Mouse (Mus musculus): ENCODE measurements at regions not wholly inside any gene's neighbourhood (a gene's known extent, or its start where the extent isn't known, plus 50 kb on each side); places are given as distances from the start of the nearest gene placed in this dataset.

- no peak overlapping the region for H3K27ac ChIP-seq (replicated peaks)
- H3K9ac ChIP-seq = no peak overlapping the region
- H3K4me2 ChIP-seq = no peak overlapping the region
- WGBS = 45% methylated on average over 6 of the region's 6 CpGs
- no peaks in the 10 kb centered on the region for H3K9me3 ChIP-seq
- no peak overlapping the region for H3K4me3 ChIP-seq
- H3K27me3 ChIP-seq (replicated peaks) = no peaks in the 10 kb centered on the region
- H3K36me3 ChIP-seq = no peaks in the 10 kb centered on the region
- ATAC-seq (ENCODE audit: extremely low read depth, insufficient number of reproducible peaks, low FRiP score, low TSS enrichment) = no peak
- no peaks in the 10 kb centered on the region for H3K4me1 ChIP-seq
These were observed 153.2 kb upstream of the Gm15217 start for GRCm38 (mm10) chr14:46225851-46226608.

- H3K4me1 ChIP-seq = no peaks in the 10 kb centered on the region
- 41% methylated on average over 3 of the region's 3 CpGs for WGBS
- H3K9me3 ChIP-seq = no peaks in the 10 kb centered on the region
- H3K36me3 ChIP-seq = no peaks in the 10 kb centered on the region
- no peak overlapping the region for H3K27ac ChIP-seq (replicated peaks)
- no peak overlapping the region for H3K9ac ChIP-seq
- no peak overlapping the region for H3K4me3 ChIP-seq
- H3K27me3 ChIP-seq (replicated peaks) = no peaks in the 10 kb centered on the region
- ATAC-seq (ENCODE audit: extremely low read depth, insufficient number of reproducible peaks, low FRiP score, low TSS enrichment) = no peak
- no peak overlapping the region for H3K4me2 ChIP-seq
These were observed 145.2 kb upstream of the Gm15217 start for GRCm38 (mm10) chr14:46234040-46234439.

- H3K27ac ChIP-seq (replicated peaks) = no peak overlapping the region
- ATAC-seq (ENCODE audit: extremely low read depth, insufficient number of reproducible peaks, low FRiP score, low TSS enrichment) = no peak
- no peak overlapping the region for H3K4me2 ChIP-seq
- WGBS = 83% methylated on average over 8 of the region's 8 CpGs
- H3K27me3 ChIP-seq (replicated peaks) = no peaks in the 10 kb centered on the region
- no peaks in the 10 kb centered on the region for H3K36me3 ChIP-seq
- no peak overlapping the region for H3K9ac ChIP-seq
- H3K4me1 ChIP-seq = peaks cover 1% of the 10 kb centered on the region; the same call in 1 of the 2 replicates
- H3K4me3 ChIP-seq = no peak overlapping the region
- H3K9me3 ChIP-seq = no peaks in the 10 kb centered on the region
These were observed 144.4 kb upstream of the Gm15217 start for GRCm38 (mm10) chr14:46234835-46235234.

DNA sequence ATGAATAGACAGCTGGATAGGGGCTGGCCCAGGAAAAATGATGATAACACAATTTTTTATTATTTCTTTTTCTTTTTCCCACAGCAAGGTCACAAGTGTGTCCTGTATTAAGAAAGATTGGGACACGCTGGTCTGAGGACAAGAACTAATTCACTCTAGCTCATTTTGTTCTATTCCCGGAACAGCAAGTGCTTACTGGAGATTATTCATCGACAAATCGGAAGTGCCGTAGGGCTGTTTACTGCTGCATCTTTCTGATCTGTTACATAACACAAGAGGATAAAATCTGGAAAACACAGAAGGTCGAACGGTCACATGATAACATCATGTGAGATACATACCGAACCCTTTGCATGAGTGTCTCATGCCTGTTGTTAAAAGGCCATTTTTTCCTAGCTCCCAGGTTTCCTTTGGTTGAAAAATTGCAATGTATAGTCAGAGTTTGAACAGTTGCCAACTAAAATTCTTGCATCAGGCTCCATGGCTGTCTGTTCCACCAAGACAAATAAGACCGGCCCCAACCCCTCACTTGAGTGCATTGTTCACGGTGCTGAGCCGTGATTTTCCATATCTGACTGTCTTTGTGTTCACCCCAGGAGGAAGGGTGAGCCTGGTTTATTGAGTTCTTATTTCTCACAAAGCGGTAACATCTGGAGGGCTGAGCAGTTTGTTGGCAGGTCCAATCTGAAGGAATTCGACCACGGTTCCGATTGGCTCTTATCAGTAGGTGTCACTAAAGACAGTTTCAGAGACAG is 139.0 kb upstream of the Gm15217 start:
- ATAC-seq (ENCODE audit: extremely low read depth, insufficient number of reproducible peaks, low FRiP score, low TSS enrichment) = no peak; the same call in 1 of the 2 replicates
- Histone ChIP-seq H3K36me3 (no peaks in the 10 kb centered on the region), H3K9ac (no peak overlapping the region), H3K4me2 (no peak overlapping the region), H3K27ac (replicated peaks) (peak overlapping the region; percentile 29), H3K9me3 (no peaks in the 10 kb centered on the region), H3K27me3 (replicated peaks) (no peaks in the 10 kb centered on the region), H3K4me3 (no peak overlapping the region), H3K4me1 (peaks cover 19% of the 10 kb centered on the region)
- WGBS = 50% methylated on average over 15 of the region's 15 CpGs

- Histone ChIP-seq H3K36me3 (no peaks in the 10 kb centered on the region), H3K4me2 (no peak overlapping the region), H3K4me1 (peaks cover 19% of the 10 kb centered on the region), H3K4me3 (no peak overlapping the region), H3K9me3 (no peaks in the 10 kb centered on the region), H3K27me3 (replicated peaks) (no peaks in the 10 kb centered on the region), H3K9ac (no peak overlapping the region), H3K27ac (replicated peaks) (0 out of 2 replicates have a peak overlapping the region, but pooled peaks have one; percentile 29)
- no peak for ATAC-seq (ENCODE audit: extremely low read depth, insufficient number of reproducible peaks, low FRiP score, low TSS enrichment)
- WGBS = 49% methylated on average over 2 of the region's 2 CpGs
These were observed 138.3 kb upstream of the Gm15217 start for GRCm38 (mm10) chr14:46240896-46241295.

- no peaks in the 10 kb centered on the region for H3K4me1 ChIP-seq
- no peak for ATAC-seq (ENCODE audit: extremely low read depth, insufficient number of reproducible peaks, low FRiP score, low TSS enrichment)
- H3K27ac ChIP-seq (replicated peaks) = no peak overlapping the region
- H3K9me3 ChIP-seq = no peaks in the 10 kb centered on the region
- H3K4me3 ChIP-seq = no peak overlapping the region
- no peaks in the 10 kb centered on the region for H3K27me3 ChIP-seq (replicated peaks)
- WGBS = 74% methylated on average over 16 of the region's 16 CpGs
- no peak overlapping the region for H3K9ac ChIP-seq
- H3K4me2 ChIP-seq = no peak overlapping the region
- H3K36me3 ChIP-seq = no peaks in the 10 kb centered on the region
These were observed 131.4 kb upstream of the Gm15217 start for GRCm38 (mm10) chr14:46247491-46248484.

DNA sequence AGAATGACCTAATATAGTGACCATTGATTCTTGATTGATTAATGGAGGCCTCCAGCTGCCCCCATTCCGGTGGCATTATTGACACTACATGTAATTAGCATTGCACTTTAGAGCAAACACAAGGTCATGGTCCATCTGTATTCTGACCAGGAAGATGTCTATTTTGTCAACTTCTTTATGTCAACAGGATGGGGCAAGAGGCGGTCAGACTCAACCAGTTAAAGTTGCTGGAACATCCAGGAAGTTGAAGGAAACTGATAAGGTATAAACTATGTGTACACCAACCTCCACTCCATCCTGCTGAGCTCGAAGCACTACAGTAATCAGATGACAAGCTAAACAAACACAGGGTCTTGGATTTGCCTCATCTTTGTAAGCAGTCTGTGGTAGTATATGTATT is 130.1 kb upstream of the Gm15217 start:
- no peaks in the 10 kb centered on the region for H3K4me1 ChIP-seq
- H3K27ac ChIP-seq (replicated peaks) = no peak overlapping the region
- H3K4me2 ChIP-seq = no peak overlapping the region
- H3K4me3 ChIP-seq = no peak overlapping the region
- no peak for ATAC-seq (ENCODE audit: extremely low read depth, insufficient number of reproducible peaks, low FRiP score, low TSS enrichment)
- no peaks in the 10 kb centered on the region for H3K9me3 ChIP-seq
- H3K27me3 ChIP-seq (replicated peaks) = no peaks in the 10 kb centered on the region
- no peaks in the 10 kb centered on the region for H3K36me3 ChIP-seq
- WGBS = 44% methylated on average over 3 of the region's 3 CpGs
- H3K9ac ChIP-seq = no peak overlapping the region

- no peaks in the 10 kb centered on the region for H3K9me3 ChIP-seq
- H3K4me1 ChIP-seq = peaks cover 33% of the 10 kb centered on the region
- H3K4me2 ChIP-seq = no peak overlapping the region
- H3K27me3 ChIP-seq (replicated peaks) = no peaks in the 10 kb centered on the region
- H3K4me3 ChIP-seq = no peak overlapping the region
- H3K9ac ChIP-seq = no peak overlapping the region
- H3K36me3 ChIP-seq = no peaks in the 10 kb centered on the region
- ATAC-seq (ENCODE audit: extremely low read depth, insufficient number of reproducible peaks, low FRiP score, low TSS enrichment) = no peak
- no peak overlapping the region for H3K27ac ChIP-seq (replicated peaks)
- WGBS = 56% methylated on average over 3 of the region's 3 CpGs
These were observed 124.0 kb upstream of the Gm15217 start for GRCm38 (mm10) chr14:46255261-46255660.

DNA sequence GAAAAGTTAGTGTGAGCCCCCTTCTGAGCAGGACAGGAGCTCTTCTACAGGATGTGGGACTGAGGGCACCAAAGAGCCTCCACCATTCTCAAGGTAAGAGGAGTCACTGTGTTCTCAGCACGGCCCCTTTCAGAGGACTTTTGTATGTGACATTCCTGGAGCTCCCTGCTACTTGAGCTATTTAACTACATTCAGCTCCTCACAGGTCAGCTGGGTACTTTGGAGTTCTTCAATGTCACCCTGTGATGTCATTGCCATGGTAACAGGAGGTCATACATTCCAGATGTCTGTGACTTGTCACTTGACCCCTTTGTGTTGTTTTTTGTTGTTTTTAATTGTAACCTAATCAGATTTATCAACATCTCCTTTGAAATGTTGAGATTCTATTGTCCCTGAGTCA is 122.9 kb upstream of the Gm15217 start:
- Histone ChIP-seq H3K27ac (replicated peaks) (no peak overlapping the region), H3K9me3 (no peaks in the 10 kb centered on the region), H3K4me1 (peaks cover 33% of the 10 kb centered on the region), H3K27me3 (replicated peaks) (no peaks in the 10 kb centered on the region), H3K9ac (no peak overlapping the region), H3K4me2 (no peak overlapping the region), H3K36me3 (no peaks in the 10 kb centered on the region), H3K4me3 (no peak overlapping the region)
- ATAC-seq (ENCODE audit: extremely low read depth, insufficient number of reproducible peaks, low FRiP score, low TSS enrichment) = no peak
- WGBS = 9% methylated on average over 1 of the region's 1 CpGs

GRCm38 (mm10) chr14:46257311-46257710 is 121.9 kb upstream of the Gm15217 start:
- Histone ChIP-seq H3K9ac (no peak overlapping the region), H3K27ac (replicated peaks) (no peak overlapping the region)
- WGBS = 41% methylated on average over 4 of the region's 4 CpGs

DNA sequence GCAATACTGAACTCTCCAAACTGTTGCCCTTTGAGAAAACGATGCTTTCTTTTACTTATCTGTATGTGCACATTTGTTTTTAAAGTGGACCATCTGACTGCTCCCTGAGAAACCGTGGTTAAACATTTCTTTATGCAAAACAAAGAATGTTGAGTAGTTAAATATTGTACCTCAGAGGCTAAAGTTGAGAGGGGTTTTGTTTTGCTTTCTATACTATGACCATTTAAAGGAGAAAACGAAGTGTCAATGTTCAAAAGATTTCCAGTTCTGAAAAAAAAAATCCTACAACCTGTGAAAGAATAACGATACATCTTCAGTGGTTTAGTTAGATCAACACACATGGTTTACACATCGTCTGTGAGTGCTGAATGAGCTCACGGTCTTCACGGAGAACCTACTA is 120.7 kb upstream of the Gm15217 start:
- 60% methylated on average over 7 of the region's 7 CpGs for WGBS
- no peak overlapping the region for H3K9ac ChIP-seq
- ATAC-seq (ENCODE audit: extremely low read depth, insufficient number of reproducible peaks, low FRiP score, low TSS enrichment) = no peak
- no peak overlapping the region for H3K27ac ChIP-seq (replicated peaks)
- no peaks in the 10 kb centered on the region for H3K9me3 ChIP-seq
- no peaks in the 10 kb centered on the region for H3K36me3 ChIP-seq
- H3K4me1 ChIP-seq = peaks cover 33% of the 10 kb centered on the region
- H3K27me3 ChIP-seq (replicated peaks) = no peaks in the 10 kb centered on the region
- no peak overlapping the region for H3K4me3 ChIP-seq
- no peak overlapping the region for H3K4me2 ChIP-seq

More at GRCm38 (mm10) chr14:46257311-46257710, 121.9 kb upstream of the Gm15217 start:
- H3K36me3 ChIP-seq = no peaks in the 10 kb centered on the region
- H3K4me2 ChIP-seq = no peak overlapping the region
- no peaks in the 10 kb centered on the region for H3K27me3 ChIP-seq (replicated peaks)
- peaks cover 33% of the 10 kb centered on the region for H3K4me1 ChIP-seq
- H3K4me3 ChIP-seq = no peak overlapping the region
- H3K9me3 ChIP-seq = no peaks in the 10 kb centered on the region
- no peak for ATAC-seq (ENCODE audit: extremely low read depth, insufficient number of reproducible peaks, low FRiP score, low TSS enrichment)
